Mouse (Mus musculus): Measurements from ENCODE around the gene Ctrb1. TPM values are rescaled to one million over a fixed set of nuclear protein-coding genes. Genes with fewer than 3 reads are reported as not detected.
"Not testable (repeated sequence)": the region's sequence is repeated elsewhere in the genome, so short reads cannot be mapped to it uniquely, and the experiment has no call there.

Gene Ctrb1
- polyA plus RNA-seq, 1 experiment from 2014 or later: not detected

DNA sequence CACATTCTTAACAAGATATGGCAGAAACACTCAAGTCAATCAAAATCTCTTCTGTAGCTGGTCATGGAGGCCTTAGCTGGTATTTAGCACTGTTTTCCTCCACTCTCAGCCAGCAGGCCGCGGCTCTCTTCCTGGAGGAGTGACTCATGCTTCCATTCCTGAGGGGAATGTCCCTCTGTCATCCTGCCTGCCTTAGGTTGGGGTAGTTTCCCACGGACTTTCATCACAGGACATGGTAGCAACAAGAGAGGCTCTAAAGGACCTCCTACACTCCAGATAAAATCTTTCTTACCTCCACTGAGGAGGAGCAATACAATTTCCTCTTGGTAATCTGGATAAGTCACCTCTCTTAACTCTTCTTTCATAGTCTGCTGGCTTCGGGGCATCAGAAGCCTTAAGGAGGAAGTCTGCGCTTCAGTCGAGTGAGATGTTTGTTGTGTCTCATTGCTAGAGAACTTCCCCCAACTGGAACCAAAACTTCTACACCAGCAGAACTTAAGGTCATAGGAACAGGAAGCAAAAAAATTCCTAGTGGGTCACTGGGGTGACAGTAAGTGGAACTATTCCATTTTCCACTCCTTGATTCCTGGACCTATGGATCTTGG lies 31.9 kb downstream of the Ctrb1 start:
- DNase-seq (ENCODE audit: low spot score): no peak
- Histone ChIP-seq H3K4me1 (peaks cover 21% of the 10 kb centered on the region), H3K9me3 (no peaks in the 10 kb centered on the region), H3K4me3 (no peak overlapping the region), H3K27me3 (ENCODE audit: insufficient read depth, poor library complexity, severe bottlenecking) (no peaks in the 10 kb centered on the region), H3K27ac (peak overlapping the region; percentile 62; the same call in 1 of the 2 replicates), H3K36me3 (peaks cover 17% of the 10 kb centered on the region)
- WGBS: 47% methylated on average over 6 of the region's 6 CpGs

- WGBS: 40% methylated on average over 1 of the region's 1 CpGs
- Histone ChIP-seq H3K27me3 (ENCODE audit: insufficient read depth, poor library complexity, severe bottlenecking) (no peaks in the 10 kb centered on the region), H3K27ac (no peak overlapping the region)
Measured at GRCm38 (mm10) chr8:111657312-111657854, 33.4 kb downstream of the Ctrb1 start.

DNA sequence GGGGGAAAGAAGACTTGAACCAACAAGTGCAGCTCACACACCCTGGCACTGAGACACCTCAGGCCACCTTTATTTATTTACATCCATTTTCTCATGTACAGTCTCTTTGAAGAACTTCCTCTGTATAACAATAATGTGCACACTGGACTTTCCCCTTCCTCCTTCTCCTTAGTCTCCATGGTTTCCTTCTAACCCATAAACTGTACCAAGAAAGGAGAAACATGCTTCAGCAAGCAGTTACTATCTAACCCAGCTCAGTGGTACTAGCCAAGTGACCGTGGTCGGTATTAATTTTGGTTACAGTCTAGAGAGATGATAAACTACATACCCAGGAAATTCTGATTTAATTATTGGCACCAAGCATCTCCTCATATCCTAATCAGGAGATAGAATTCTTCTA lies 37.3 kb downstream of the Ctrb1 start:
- H3K27ac ChIP-seq: no peak overlapping the region
- H3K4me1 ChIP-seq: peaks cover 26% of the 10 kb centered on the region
- DNase-seq (ENCODE audit: low spot score): no peak
- H3K27me3 ChIP-seq (ENCODE audit: insufficient read depth, poor library complexity, severe bottlenecking): no peaks in the 10 kb centered on the region
- no peaks in the 10 kb centered on the region for H3K36me3 ChIP-seq
- no peaks in the 10 kb centered on the region for H3K9me3 ChIP-seq
- H3K4me3 ChIP-seq: no peak overlapping the region
- WGBS: 93% methylated on average over 2 of the region's 2 CpGs

More at GRCm38 (mm10) chr8:111657312-111657854, 33.4 kb downstream of the Ctrb1 start:
- peaks cover 17% of the 10 kb centered on the region for H3K36me3 ChIP-seq
- no peak overlapping the region for H3K4me3 ChIP-seq
- H3K9me3 ChIP-seq: no peaks in the 10 kb centered on the region
- peaks cover 21% of the 10 kb centered on the region for H3K4me1 ChIP-seq
- DNase-seq (ENCODE audit: low spot score): no peak

DNA sequence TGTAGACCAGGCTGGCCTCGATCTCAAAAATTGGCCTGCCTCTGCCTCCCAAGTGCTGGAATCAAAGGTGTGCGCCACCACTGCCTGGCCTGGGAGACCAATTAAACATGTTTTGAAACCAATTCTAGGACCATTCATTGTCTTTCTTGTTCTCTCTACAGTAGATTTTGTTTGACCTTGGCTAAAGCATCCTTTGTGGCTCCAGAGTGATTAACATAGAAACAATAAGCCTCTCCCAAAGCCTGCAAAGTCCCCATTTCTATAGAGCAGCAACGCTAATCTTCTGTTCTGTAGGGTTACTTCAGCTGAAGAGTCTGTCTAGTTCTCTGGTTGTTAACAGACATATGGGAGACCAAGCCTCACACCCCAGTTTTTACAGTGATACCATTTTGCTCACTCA lies 40.2 kb downstream of the Ctrb1 start:
- H3K4me3 ChIP-seq: no peak overlapping the region
- no peaks in the 10 kb centered on the region for H3K27me3 ChIP-seq (ENCODE audit: insufficient read depth, poor library complexity, severe bottlenecking)
- peaks cover 11% of the 10 kb centered on the region for H3K4me1 ChIP-seq
- no peak for DNase-seq (ENCODE audit: low spot score)
- 95% methylated on average over 3 of the region's 3 CpGs for WGBS
- H3K36me3 ChIP-seq: no peaks in the 10 kb centered on the region
- H3K27ac ChIP-seq: no peak overlapping the region
- H3K9me3 ChIP-seq: no peaks in the 10 kb centered on the region

DNA sequence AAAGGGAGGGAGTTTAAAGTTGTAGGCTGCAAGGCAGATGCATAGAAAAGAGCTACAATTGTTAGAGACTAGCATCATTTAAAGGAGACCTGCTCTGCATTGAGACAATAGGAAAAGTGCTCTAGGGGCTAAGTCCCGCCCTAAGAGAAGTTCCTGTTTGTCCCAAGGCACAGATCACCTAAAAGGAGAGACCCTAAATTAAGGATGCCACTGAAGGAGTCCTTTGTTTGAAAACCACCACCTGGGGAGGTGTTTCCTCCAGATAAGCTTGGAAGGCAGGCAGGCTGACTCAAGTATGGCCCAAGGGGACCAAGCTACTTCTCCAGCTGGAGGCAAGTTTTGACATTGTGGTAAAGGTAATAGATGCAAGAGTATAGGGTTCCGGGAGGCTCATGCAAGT lies 42.0 kb downstream of the Ctrb1 start:
- no peaks in the 10 kb centered on the region for H3K36me3 ChIP-seq
- WGBS: 65% methylated on average over 2 of the region's 2 CpGs

DNA sequence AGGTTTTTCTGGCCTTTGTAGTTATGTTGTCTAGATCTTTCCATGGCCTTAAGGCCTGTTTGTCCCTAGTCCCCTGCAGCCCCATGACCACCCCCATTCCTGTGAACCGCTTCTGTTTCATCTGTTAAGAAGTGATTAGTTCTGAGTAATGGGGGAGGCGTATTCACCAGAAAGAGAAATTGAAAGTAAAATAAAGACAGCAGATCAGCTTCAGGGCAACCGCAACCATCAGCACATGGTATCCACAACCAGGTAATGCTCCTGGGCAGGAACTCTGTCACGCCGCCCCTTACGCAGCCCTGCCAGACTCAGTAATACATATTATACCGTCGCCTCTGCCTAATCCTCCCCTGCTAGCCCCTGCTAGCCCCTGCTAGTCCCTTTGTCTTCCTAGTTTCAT lies 45.1 kb downstream of the Ctrb1 start:
- H3K4me1 ChIP-seq: peaks cover 19% of the 10 kb centered on the region
- no peaks in the 10 kb centered on the region for H3K27me3 ChIP-seq (ENCODE audit: insufficient read depth, poor library complexity, severe bottlenecking)
- no peaks in the 10 kb centered on the region for H3K9me3 ChIP-seq
- no peak overlapping the region for H3K27ac ChIP-seq
- no peak overlapping the region for H3K4me3 ChIP-seq
- no peak for DNase-seq (ENCODE audit: low spot score)
- H3K36me3 ChIP-seq: no peaks in the 10 kb centered on the region
- WGBS: 88% methylated on average over 8 of the region's 8 CpGs

More for the DNA sequence above, 42.0 kb downstream of the Ctrb1 start:
- no peaks in the 10 kb centered on the region for H3K27me3 ChIP-seq (ENCODE audit: insufficient read depth, poor library complexity, severe bottlenecking)
- no peak overlapping the region for H3K27ac ChIP-seq
- no peak overlapping the region for H3K4me3 ChIP-seq
- no peak for DNase-seq (ENCODE audit: low spot score)
- H3K4me1 ChIP-seq: peaks cover 11% of the 10 kb centered on the region
- H3K9me3 ChIP-seq: no peaks in the 10 kb centered on the region

DNA sequence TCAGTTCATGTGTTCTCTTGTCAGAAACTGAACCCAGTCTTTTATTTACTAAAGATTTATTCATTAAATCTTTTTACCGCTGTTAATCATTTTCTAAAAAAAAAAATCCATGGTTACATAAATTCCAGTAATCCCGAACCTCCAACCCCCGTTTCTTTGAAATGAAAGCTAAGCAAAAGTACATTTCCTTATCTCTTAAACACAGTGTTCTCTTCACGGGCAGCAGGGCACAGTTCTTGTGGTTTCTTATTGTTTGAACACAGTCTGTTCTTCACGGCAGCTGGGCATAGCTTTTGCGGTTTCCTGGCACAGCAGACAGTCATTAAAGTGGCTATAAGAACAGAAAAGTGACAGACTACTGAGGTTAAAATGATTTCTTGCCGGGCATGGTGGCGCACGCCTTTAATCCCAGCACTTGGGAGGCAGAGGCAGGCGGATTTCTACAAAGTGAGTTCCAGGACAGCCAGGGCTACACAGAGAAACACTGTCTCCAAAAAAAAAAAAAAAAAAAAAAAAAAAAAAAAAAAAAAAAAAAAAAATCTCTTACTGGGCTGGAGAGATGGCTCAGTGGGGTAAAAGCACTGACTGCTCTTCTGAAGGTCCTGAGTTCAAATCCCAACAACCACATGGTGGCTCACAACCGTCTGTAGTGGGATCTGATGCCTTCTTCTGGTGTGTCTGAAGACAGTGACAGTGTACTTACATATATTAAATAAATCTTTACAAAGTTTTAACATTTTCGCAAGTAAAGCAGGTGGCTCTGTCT lies 46.3 kb downstream of the Ctrb1 start:
- WGBS: 68% methylated on average over 12 of the region's 12 CpGs
- not testable (repeated sequence) for H3K36me3 ChIP-seq; H3K27me3 ChIP-seq (ENCODE audit: insufficient read depth, poor library complexity, severe bottlenecking); H3K9me3 ChIP-seq; DNase-seq (ENCODE audit: low spot score)
- Histone ChIP-seq H3K4me3 (peak overlapping the region; percentile 90), H3K27ac (peak overlapping the region; percentile 100; the same call in 1 of the 2 replicates), H3K4me1 (peaks cover 19% of the 10 kb centered on the region)

DNA sequence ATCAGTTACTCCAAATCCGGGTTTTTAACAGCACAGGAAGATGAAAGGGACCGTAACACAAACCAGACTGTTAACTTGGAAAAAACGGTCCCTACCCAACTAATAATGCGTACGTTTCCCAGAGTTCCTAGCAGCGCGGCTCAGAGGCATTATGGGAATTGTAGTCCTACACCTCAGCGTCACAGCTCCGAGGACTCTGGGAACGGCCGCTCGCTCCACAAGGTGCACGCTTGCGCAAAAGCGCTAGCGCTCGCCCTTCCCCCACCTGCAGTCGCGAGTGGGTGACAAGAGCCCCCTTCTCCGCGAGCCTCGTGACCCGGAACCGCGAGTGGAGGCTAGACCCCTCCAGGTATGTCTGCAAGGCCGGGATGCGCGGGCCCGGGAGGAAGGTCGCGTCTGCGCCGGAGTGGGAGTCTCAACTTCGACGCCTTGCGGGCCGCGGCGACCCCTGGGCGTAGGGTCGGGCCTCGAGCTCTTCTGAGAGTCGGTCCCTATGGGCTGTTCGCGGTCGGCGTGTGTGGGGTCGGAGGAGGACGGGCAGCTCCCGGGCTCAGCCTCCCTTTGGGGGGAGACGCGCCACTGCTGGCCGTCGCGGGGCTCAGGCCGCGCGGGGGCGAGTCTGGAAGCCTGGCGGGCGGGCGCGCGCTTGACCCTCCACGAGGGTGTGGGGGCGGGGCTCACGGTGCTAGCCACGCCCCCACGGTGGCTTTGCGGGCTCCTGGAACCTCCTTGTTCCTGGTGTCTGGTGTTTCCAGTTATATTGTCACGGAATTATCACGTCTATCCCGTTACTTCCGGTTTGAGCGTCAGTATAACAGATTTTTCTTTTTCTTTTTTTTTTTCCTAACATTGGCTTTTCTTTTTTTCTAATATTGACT lies 47.3 kb downstream of the Ctrb1 start, which contains the start of gene Zfp1:
Gene Zfp1 (plus strand): TSS at position 138 of the 878 bp plus-strand sequence.
- peak within 1 kb of the TSS; percentile 90 for H3K4me3 ChIP-seq
- peak within 1 kb of the TSS; percentile 100 for H3K27ac ChIP-seq
- H3K27me3 ChIP-seq (ENCODE audit: insufficient read depth, poor library complexity, severe bottlenecking): no peaks in the 10 kb centered on the region
- H3K36me3 ChIP-seq: no peaks in the 10 kb centered on the region
- H3K4me1 ChIP-seq: peaks cover 13% of the 10 kb centered on the region
- DNase-seq (ENCODE audit: low spot score): peak; percentile 96
- H3K9me3 ChIP-seq: no peaks in the 10 kb centered on the region
- WGBS: under 1% methylated on average over 75 of the region's 75 CpGs

GRCm38 (mm10) chr8:111642939-111643263 lies 47.9 kb downstream of the Ctrb1 start:
- 11% methylated on average over 5 of the region's 5 CpGs for WGBS
- Histone ChIP-seq H3K9me3 (no peaks in the 10 kb centered on the region), H3K27me3 (ENCODE audit: insufficient read depth, poor library complexity, severe bottlenecking) (no peaks in the 10 kb centered on the region), H3K27ac (peak overlapping the region; percentile 100), H3K36me3 (no peaks in the 10 kb centered on the region), H3K4me3 (peak overlapping the region; percentile 90), H3K4me1 (peaks cover 7% of the 10 kb centered on the region; the same call in 1 of the 2 replicates)
- no peak for DNase-seq (ENCODE audit: low spot score)

GRCm38 (mm10) chr8:111642496-111642895 lies 48.3 kb downstream of the Ctrb1 start:
- no peaks in the 10 kb centered on the region for H3K9me3 ChIP-seq
- peak overlapping the region; percentile 100 for H3K27ac ChIP-seq
- H3K27me3 ChIP-seq (ENCODE audit: insufficient read depth, poor library complexity, severe bottlenecking): no peaks in the 10 kb centered on the region
- peak overlapping the region; percentile 90 for H3K4me3 ChIP-seq
- peaks cover 7% of the 10 kb centered on the region; the same call in 1 of the 2 replicates for H3K4me1 ChIP-seq
- DNase-seq (ENCODE audit: low spot score): no peak
- H3K36me3 ChIP-seq: no peaks in the 10 kb centered on the region
- WGBS: 32% methylated on average over 5 of the region's 5 CpGs

DNA sequence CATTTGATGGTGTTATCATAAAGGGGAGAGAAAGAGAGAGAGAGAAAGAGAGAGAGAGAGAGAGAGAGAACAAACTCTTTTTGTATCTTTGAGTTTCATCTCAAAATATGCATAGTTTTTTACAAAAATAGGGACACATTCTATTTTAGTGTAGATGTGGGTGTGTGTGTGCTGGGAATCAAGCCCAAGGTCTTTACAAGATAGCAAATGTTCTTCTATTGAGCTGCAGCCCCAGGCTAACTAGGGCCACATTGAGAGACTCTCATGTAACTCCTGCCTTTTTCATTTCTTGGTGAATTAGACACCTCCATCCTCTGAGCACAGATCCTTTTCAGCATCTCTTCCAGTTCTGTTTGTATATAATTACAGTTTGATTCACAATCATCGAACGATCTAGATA lies 49.7 kb downstream of the Ctrb1 start:
- Histone ChIP-seq H3K27me3 (ENCODE audit: insufficient read depth, poor library complexity, severe bottlenecking) (no peaks in the 10 kb centered on the region), H3K4me3 (no peak overlapping the region), H3K4me1 (peaks cover 7% of the 10 kb centered on the region; the same call in 1 of the 2 replicates), H3K9me3 (no peaks in the 10 kb centered on the region), H3K27ac (no peak overlapping the region), H3K36me3 (no peaks in the 10 kb centered on the region)
- DNase-seq (ENCODE audit: low spot score): no peak
- WGBS: 95% methylated on average over 2 of the region's 2 CpGs

GRCm38 (mm10) chr8:111638086-111638485 lies 52.7 kb downstream of the Ctrb1 start:
- DNase-seq (ENCODE audit: low spot score): no peak
- Histone ChIP-seq H3K9me3 (no peaks in the 10 kb centered on the region), H3K4me1 (peaks cover 7% of the 10 kb centered on the region; the same call in 1 of the 2 replicates), H3K27ac (no peak overlapping the region), H3K36me3 (no peaks in the 10 kb centered on the region), H3K4me3 (no peak overlapping the region), H3K27me3 (ENCODE audit: insufficient read depth, poor library complexity, severe bottlenecking) (no peaks in the 10 kb centered on the region)
